Mouse (Mus musculus) cerebellum, adult 18-20 months (tissue): ENCODE data around the gene Hdgf.
"Not testable (repeated sequence)": the region's sequence is repeated elsewhere in the genome, so short reads cannot be mapped to it uniquely, and the experiment has no call there.

Experiments
- DNase-seq, 2 experiments: peaks; one replicate each; pipeline ENCODE4 v3.0.0; 2021

The Hdgf gene

GRCm38 (mm10) chr3:87905880-87906485 is at the start of gene Hdgf:
Hdgf (plus strand) TSS chr3:87906321.
- DNase-seq, result peak; percentile 93 to 96

- no peak for DNase-seq
Observed at GRCm38 (mm10) chr3:87857666-87858065, 48.5 kb upstream of the Hdgf start.

GRCm38 (mm10) chr3:87859813-87860212 is 46.3 kb upstream of the Hdgf start:
- DNase-seq, result peak; percentile 58 to 63

- DNase-seq, result not testable (repeated sequence)
Observed at GRCm38 (mm10) chr3:87864111-87864510, 42.0 kb upstream of the Hdgf start.

GRCm38 (mm10) chr3:87877730-87878129 is 28.4 kb upstream of the Hdgf start:
- DNase-seq, result no peak

- no peak for DNase-seq
Observed at GRCm38 (mm10) chr3:87884291-87884690, 21.8 kb upstream of the Hdgf start.

- DNase-seq, result peak; percentile 49 to 58
Observed at GRCm38 (mm10) chr3:87884708-87885251, 21.3 kb upstream of the Hdgf start.

- peak; percentile 88 to 98 for DNase-seq
Observed at GRCm38 (mm10) chr3:87885281-87886003, 20.7 kb upstream of the Hdgf start, which contains the start of gene Prcc. Prcc (minus strand) TSS chr3:87885608.

GRCm38 (mm10) chr3:87886004-87886365 is 20.1 kb upstream of the Hdgf start:
- DNase-seq, result no peak

- DNase-seq, result peak; percentile 15 to 27
Observed at GRCm38 (mm10) chr3:87886416-87886815, 19.7 kb upstream of the Hdgf start.

- DNase-seq, result not testable (repeated sequence)
Observed at GRCm38 (mm10) chr3:87887400-87887799, 18.7 kb upstream of the Hdgf start.

- DNase-seq, result no peak
Observed at GRCm38 (mm10) chr3:87891481-87891880, 14.6 kb upstream of the Hdgf start.

- no peak for DNase-seq
Observed at GRCm38 (mm10) chr3:87893367-87893905, 12.7 kb upstream of the Hdgf start.

GRCm38 (mm10) chr3:87899266-87899665 is 6.9 kb upstream of the Hdgf start:
- no peak for DNase-seq

- no peak for DNase-seq
Observed at GRCm38 (mm10) chr3:87899776-87900175, 6.3 kb upstream of the Hdgf start.

GRCm38 (mm10) chr3:87901036-87901624 is 5.0 kb upstream of the Hdgf start:
- no peak for DNase-seq

GRCm38 (mm10) chr3:87901959-87902358 is 4.2 kb upstream of the Hdgf start:
- not testable (repeated sequence) for DNase-seq

- no peak for DNase-seq
Observed at GRCm38 (mm10) chr3:87903821-87904220, 2.3 kb upstream of the Hdgf start.

- DNase-seq, result peak; percentile 63 to 80
Observed at GRCm38 (mm10) chr3:87906601-87906980, 470 bp downstream of the Hdgf start.

- DNase-seq, result peak; percentile 42 to 49
Observed at GRCm38 (mm10) chr3:87906981-87907857, 1.1 kb downstream of the Hdgf start.

- DNase-seq, result peak in 1 of 2 experiments; percentile 10
Observed at GRCm38 (mm10) chr3:87907906-87908305, 1.8 kb downstream of the Hdgf start.

- DNase-seq, result no peak
Observed at GRCm38 (mm10) chr3:87909381-87909780, 3.3 kb downstream of the Hdgf start.
